Mouse (Mus musculus): Measurements from ENCODE around the gene Mpz.

DNA sequence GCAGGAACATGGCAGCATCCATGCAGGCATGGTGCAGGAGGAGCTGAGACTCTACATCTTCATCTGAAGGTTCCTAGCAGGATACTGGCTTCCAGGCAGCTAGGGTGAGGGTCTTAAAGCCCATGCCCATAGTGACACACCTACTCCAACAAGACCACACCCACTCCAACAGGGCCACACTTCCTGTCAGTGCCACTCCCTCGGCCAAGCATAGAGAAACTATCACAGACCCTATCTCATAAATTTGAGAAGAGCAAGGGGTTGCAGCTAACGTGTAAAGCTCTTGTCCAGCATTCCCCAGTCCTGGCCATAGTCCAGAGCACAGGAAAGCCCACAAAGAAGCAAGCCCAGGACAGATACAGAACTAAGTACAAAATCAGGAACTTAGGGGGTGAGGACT is 49.5 kb upstream of the Mpz start:
- TF ChIP-seq MAFK (IDR thresholded peaks at IDR 0.05; ENCODE audit: insufficient read depth, low read depth, low read length), result no peak
- no peak for TF ChIP-seq CHD2 (IDR thresholded peaks at IDR 0.05; ENCODE audit: low read depth, low read length)
